Mouse (Mus musculus) liver, adult 2 months (tissue): ENCODE measurements around the gene Myom1. TPM values are rescaled to one million over a fixed set of nuclear protein-coding genes. Genes with fewer than 3 reads are reported as not detected.

Source experiments
- DNase-seq: peaks from one replicate; pipeline ENCODE4 v3.0.0-alpha.2; 2011; ENCODE audit warnings: low read depth, low spot score; ENCODE audit errors: extremely low read depth
- H3K27ac ChIP-seq: fragments of 200-500 bp; replicated peaks from 2 replicates; pipeline ENCODE4 v1.5.1; 2012; ENCODE audit warnings: low read depth, mild to moderate bottlenecking, control low read depth, inconsistent platforms, low read length; ENCODE audit not compliant: insufficient read depth
- H3K27me3 ChIP-seq: fragments of 200-500 bp; 2 replicates; pipeline ENCODE4 v1.6.1; 2012; ENCODE audit warnings: mild to moderate bottlenecking, moderate library complexity, low read length, inconsistent platforms; ENCODE audit not compliant: control insufficient read depth, insufficient read depth
- H3K36me3 ChIP-seq: fragments of 200-500 bp; 2 replicates; pipeline ENCODE4 v1.6.1; 2012; ENCODE audit warnings: low read length, inconsistent platforms; ENCODE audit not compliant: control insufficient read depth, insufficient read depth
- H3K4me1 ChIP-seq: fragments of 200-500 bp; 2 replicates; pipeline ENCODE4 v1.6.1; 2011; ENCODE audit warnings: low read length; ENCODE audit not compliant: control insufficient read depth, insufficient read depth
- H3K4me3 ChIP-seq: fragments of 200-500 bp; 2 replicates; pipeline ENCODE4 v1.5.1; 2011; ENCODE audit warnings: low read depth, mild to moderate bottlenecking, control low read depth, low read length, moderate library complexity; ENCODE audit not compliant: insufficient read depth
- H3K79me2 ChIP-seq: fragments of 200-500 bp; 2 replicates; pipeline ENCODE4 v1.6.1; 2012; ENCODE audit warnings: inconsistent platforms, mild to moderate bottlenecking, low read length, moderate library complexity; ENCODE audit not compliant: control insufficient read depth, insufficient read depth
- H3K9ac ChIP-seq: fragments of 200-500 bp; 2 replicates; pipeline ENCODE4 v1.6.1; 2012; ENCODE audit warnings: low read depth, mild to moderate bottlenecking, control low read depth, inconsistent platforms, low read length
- CTCF ChIP-seq: fragments of 200-500 bp; IDR thresholded peaks from 2 replicates; pipeline ENCODE4 v1.5.1; 2011; ENCODE audit warnings: low read depth, low read length, control low read depth
- POLR2A ChIP-seq: fragments of 200-500 bp; IDR thresholded peaks from 2 replicates; pipeline ENCODE4 v1.6.1; 2011; ENCODE audit warnings: low read length, control low read depth; ENCODE audit not compliant: insufficient read depth; ENCODE audit errors: extremely low read depth
- WGBS: fragments of 180-500 bp; shearing (Covaris S2); methylation state at CpG from one replicate; pipeline ENCODE4 v1.1.7; 2018; 5-methylcytosine and 5-hydroxymethylcytosine counted together
- polyA plus RNA-seq: library from polyadenylated mRNA; depleted of rRNA; stranded (reverse); fragments of >200 nt; gene quantifications from 2 replicates; pipeline ENCODE4 v1.2.3, GENCODE M21; 2012
- total RNA-seq: library from RNA; depleted of rRNA; stranded (reverse); fragments of >200 nt; gene quantifications from 2 replicates; pipeline ENCODE4 v1.2.3, GENCODE M21; 2014

Gene Myom1
- total and polyA plus RNA-seq, 2 experiments: 0.34 to 3.2 TPM

DNA sequence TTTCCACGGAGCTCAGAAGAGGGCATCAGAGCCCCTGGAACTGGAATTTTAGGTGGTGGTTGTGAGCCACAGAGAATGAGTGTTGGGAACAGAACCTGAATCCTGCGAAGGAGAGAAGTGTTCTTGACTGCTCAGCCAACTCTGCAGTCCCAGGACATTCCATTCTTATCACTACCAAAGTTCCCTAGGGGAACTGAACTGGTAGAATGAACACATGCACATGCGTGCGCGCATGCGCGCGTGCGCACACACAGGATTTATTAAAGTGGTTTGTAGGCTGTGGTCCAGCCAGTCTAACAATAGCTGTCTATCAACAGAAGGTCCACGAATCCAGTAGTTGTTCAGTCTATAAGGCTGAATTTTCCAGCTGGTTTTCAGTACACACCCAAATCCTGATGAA, 21.6 kb downstream of the Myom1 start:
- no peak for TF ChIP-seq POLR2A
- TF ChIP-seq CTCF: no peak
- WGBS: 93% methylated on average over 10 of the region's 10 CpGs
- H3K79me2 ChIP-seq: no peaks in the 10 kb centered on the region
- no peak overlapping the region for H3K4me3 ChIP-seq
- H3K36me3 ChIP-seq: no peaks in the 10 kb centered on the region
- H3K4me1 ChIP-seq: no peaks in the 10 kb centered on the region
- H3K27ac ChIP-seq: no peak overlapping the region
- H3K27me3 ChIP-seq: no peaks in the 10 kb centered on the region
- no peak overlapping the region for H3K9ac ChIP-seq
- no peak for DNase-seq

DNA sequence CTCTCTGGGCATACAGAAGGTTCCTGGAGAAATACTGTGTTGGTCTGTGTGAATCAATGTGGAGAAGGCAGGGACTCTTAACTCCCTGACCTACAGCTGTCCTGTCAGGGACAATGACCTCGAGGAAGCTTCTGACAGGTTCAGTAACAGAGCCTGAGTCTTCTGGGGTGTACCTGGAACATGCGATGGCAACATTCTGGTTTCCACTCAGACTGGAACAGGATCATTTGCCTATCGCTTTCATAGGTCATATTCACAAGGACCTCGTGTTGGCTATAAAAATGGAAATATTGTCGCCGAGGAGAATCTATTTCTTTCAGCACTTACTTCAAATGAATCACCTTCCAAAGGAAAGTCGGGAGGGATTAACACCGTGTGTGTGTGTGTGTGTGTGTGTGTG, 23.5 kb downstream of the Myom1 start:
- H3K4me1 ChIP-seq: no peaks in the 10 kb centered on the region
- H3K27me3 ChIP-seq: no peaks in the 10 kb centered on the region
- H3K4me3 ChIP-seq: no peak overlapping the region
- H3K27ac ChIP-seq: no peak overlapping the region
- WGBS: 78% methylated on average over 8 of the region's 8 CpGs
- no peaks in the 10 kb centered on the region for H3K36me3 ChIP-seq
- no peak for DNase-seq
- TF ChIP-seq POLR2A (no peak), CTCF (no peak)
- H3K79me2 ChIP-seq: no peaks in the 10 kb centered on the region
- H3K9ac ChIP-seq: no peak overlapping the region

DNA sequence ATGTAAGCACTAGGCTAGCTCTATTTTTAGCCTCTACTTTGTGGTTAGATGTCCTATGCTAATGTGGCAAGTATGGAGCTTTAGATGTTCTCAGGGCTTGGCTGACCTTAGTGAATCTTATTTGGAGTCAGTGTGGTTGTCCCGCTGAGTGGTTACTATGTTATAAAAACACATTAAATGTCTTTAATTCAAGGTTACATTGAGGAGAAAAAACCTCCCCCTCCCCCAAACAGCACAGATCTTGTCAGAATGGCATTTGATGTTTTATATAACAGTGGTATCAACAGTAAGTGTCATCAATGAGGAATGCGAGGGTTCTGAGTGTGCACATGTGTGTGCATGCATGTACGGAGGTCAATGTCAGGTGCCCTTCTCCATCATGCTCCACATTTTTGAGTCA, 24.8 kb downstream of the Myom1 start:
- no peak for TF ChIP-seq POLR2A
- no peaks in the 10 kb centered on the region for H3K36me3 ChIP-seq
- H3K4me3 ChIP-seq: no peak overlapping the region
- no peak for DNase-seq
- no peak overlapping the region for H3K9ac ChIP-seq
- 97% methylated on average over 3 of the region's 3 CpGs for WGBS
- no peaks in the 10 kb centered on the region for H3K27me3 ChIP-seq
- no peaks in the 10 kb centered on the region for H3K79me2 ChIP-seq
- no peaks in the 10 kb centered on the region for H3K4me1 ChIP-seq
- H3K27ac ChIP-seq: no peak overlapping the region

GRCm38 (mm10) chr17:71032719-71033118, 30.3 kb downstream of the Myom1 start:
- 87% methylated on average over 10 of the region's 10 CpGs for WGBS

DNA sequence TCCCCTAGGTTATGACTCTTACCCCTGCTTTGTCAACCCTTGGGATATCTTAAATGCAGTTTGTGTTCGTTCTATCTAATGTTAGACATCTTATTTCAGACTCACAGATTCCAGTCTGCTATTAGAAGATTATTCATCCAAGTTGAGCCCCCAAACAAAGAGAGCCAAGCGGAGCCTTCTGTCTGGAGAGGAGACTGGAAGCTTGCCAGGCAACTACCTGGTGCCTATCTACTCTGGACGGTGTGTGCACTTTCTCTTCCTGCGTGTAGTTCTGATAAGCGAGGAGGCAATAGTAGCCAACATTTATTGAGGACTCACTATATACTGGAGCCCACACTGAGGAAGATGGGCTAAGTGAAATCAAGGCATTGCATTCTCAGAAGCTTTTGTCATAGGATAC, 32.0 kb downstream of the Myom1 start:
- Histone ChIP-seq H3K27me3 (no peaks in the 10 kb centered on the region), H3K79me2 (no peaks in the 10 kb centered on the region), H3K9ac (no peak overlapping the region), H3K36me3 (no peaks in the 10 kb centered on the region), H3K4me3 (no peak overlapping the region), H3K4me1 (no peaks in the 10 kb centered on the region), H3K27ac (no peak overlapping the region)
- TF ChIP-seq CTCF: no peak
- TF ChIP-seq POLR2A: no peak
- DNase-seq: no peak
- WGBS: 79% methylated on average over 5 of the region's 5 CpGs

More at GRCm38 (mm10) chr17:71032719-71033118, 30.3 kb downstream of the Myom1 start:
- H3K36me3 ChIP-seq: no peaks in the 10 kb centered on the region
- H3K4me3 ChIP-seq: no peak overlapping the region
- no peak for TF ChIP-seq CTCF
- no peak for TF ChIP-seq POLR2A
- DNase-seq: no peak
- no peaks in the 10 kb centered on the region for H3K4me1 ChIP-seq
- H3K79me2 ChIP-seq: no peaks in the 10 kb centered on the region
- H3K27me3 ChIP-seq: no peaks in the 10 kb centered on the region
- no peak overlapping the region for H3K27ac ChIP-seq
- H3K9ac ChIP-seq: no peak overlapping the region

- H3K9ac ChIP-seq: no peak overlapping the region
- TF ChIP-seq POLR2A (no peak), CTCF (no peak)
- no peak overlapping the region for H3K4me3 ChIP-seq
- WGBS: 59% methylated on average over 7 of the region's 7 CpGs
- no peaks in the 10 kb centered on the region for H3K36me3 ChIP-seq
- no peak for DNase-seq
- no peaks in the 10 kb centered on the region for H3K4me1 ChIP-seq
- no peak overlapping the region for H3K27ac ChIP-seq
- no peaks in the 10 kb centered on the region for H3K27me3 ChIP-seq
- H3K79me2 ChIP-seq: no peaks in the 10 kb centered on the region
These were observed 34.8 kb downstream of the Myom1 start for GRCm38 (mm10) chr17:71037188-71037587.
